Mouse (Mus musculus): ENCODE measurements at regions not wholly inside any gene's neighbourhood (a gene's known extent, or its start where the extent isn't known, plus 50 kb on each side); places are given as distances from the start of the nearest gene placed in this dataset.

GRCm38 (mm10) chr14:25031756-25032680 lies 427.0 kb upstream of the Zmiz1 start:
- peak in 1 of 2 experiments; percentile 14 for DNase-seq (ENCODE audit: extremely low spot score in 1 of 2, low spot score in 1 of 2)

GRCm38 (mm10) chr14:25032899-25033298 lies 426.1 kb upstream of the Zmiz1 start:
- no peak for DNase-seq (ENCODE audit: extremely low spot score in 1 of 2, low spot score in 1 of 2)

GRCm38 (mm10) chr14:25042265-25042664 lies 416.7 kb upstream of the Zmiz1 start:
- no peak for DNase-seq (ENCODE audit: extremely low spot score in 1 of 2, low spot score in 1 of 2)

GRCm38 (mm10) chr14:25044106-25044505 lies 414.9 kb upstream of the Zmiz1 start:
- no peak for DNase-seq (ENCODE audit: extremely low spot score in 1 of 2, low spot score in 1 of 2)

GRCm38 (mm10) chr14:25044867-25045266 lies 414.1 kb upstream of the Zmiz1 start:
- no peak for DNase-seq (ENCODE audit: extremely low spot score in 1 of 2, low spot score in 1 of 2)

- no peak for DNase-seq (ENCODE audit: extremely low spot score in 1 of 2, low spot score in 1 of 2)
These were observed 408.2 kb upstream of the Zmiz1 start for GRCm38 (mm10) chr14:25050674-25051251.

- DNase-seq (ENCODE audit: extremely low spot score in 1 of 2, low spot score in 1 of 2): no peak
These were observed 406.8 kb upstream of the Zmiz1 start for GRCm38 (mm10) chr14:25052175-25052574.

- DNase-seq (ENCODE audit: extremely low spot score in 1 of 2, low spot score in 1 of 2): no peak
These were observed 399.6 kb upstream of the Zmiz1 start for GRCm38 (mm10) chr14:25059351-25059750.

- no peak for DNase-seq (ENCODE audit: extremely low spot score in 1 of 2, low spot score in 1 of 2)
These were observed 398.7 kb upstream of the Zmiz1 start for GRCm38 (mm10) chr14:25060285-25060684.

- DNase-seq (ENCODE audit: extremely low spot score in 1 of 2, low spot score in 1 of 2): no peak
These were observed 395.9 kb upstream of the Zmiz1 start for GRCm38 (mm10) chr14:25063090-25063489.

- no peak for DNase-seq (ENCODE audit: extremely low spot score in 1 of 2, low spot score in 1 of 2)
These were observed 394.6 kb upstream of the Zmiz1 start for GRCm38 (mm10) chr14:25064190-25064947.

GRCm38 (mm10) chr14:25067435-25067834 lies 391.6 kb upstream of the Zmiz1 start:
- DNase-seq (ENCODE audit: extremely low spot score in 1 of 2, low spot score in 1 of 2): no peak

GRCm38 (mm10) chr14:25068430-25068829 lies 390.6 kb upstream of the Zmiz1 start:
- DNase-seq (ENCODE audit: extremely low spot score in 1 of 2, low spot score in 1 of 2): no peak

GRCm38 (mm10) chr14:25073143-25073542 lies 385.8 kb upstream of the Zmiz1 start:
- no peak for DNase-seq (ENCODE audit: extremely low spot score in 1 of 2, low spot score in 1 of 2)

GRCm38 (mm10) chr14:25074022-25074800 lies 384.8 kb upstream of the Zmiz1 start:
- DNase-seq (ENCODE audit: extremely low spot score in 1 of 2, low spot score in 1 of 2): peak in 1 of 2 experiments; percentile 16

- no peak for DNase-seq (ENCODE audit: extremely low spot score in 1 of 2, low spot score in 1 of 2)
These were observed 384.1 kb upstream of the Zmiz1 start for GRCm38 (mm10) chr14:25074891-25075290.

- DNase-seq (ENCODE audit: extremely low spot score in 1 of 2, low spot score in 1 of 2): no peak
These were observed 378.6 kb upstream of the Zmiz1 start for GRCm38 (mm10) chr14:25080431-25080830.

GRCm38 (mm10) chr14:25083847-25084246 lies 375.1 kb upstream of the Zmiz1 start:
- DNase-seq (ENCODE audit: extremely low spot score in 1 of 2, low spot score in 1 of 2): no peak

- no peak for DNase-seq (ENCODE audit: extremely low spot score in 1 of 2, low spot score in 1 of 2)
These were observed 362.2 kb upstream of the Zmiz1 start for GRCm38 (mm10) chr14:25096786-25097185.

- no peak for DNase-seq (ENCODE audit: extremely low spot score in 1 of 2, low spot score in 1 of 2)
These were observed 353.6 kb upstream of the Zmiz1 start for GRCm38 (mm10) chr14:25105391-25105790.
